Mouse (Mus musculus) CH12.LX (cell line): ENCODE results near the gene Gm5141. TPM values are rescaled to one million over a fixed set of nuclear protein-coding genes. Genes with fewer than 3 reads are reported as not detected.
"Not testable (repeated sequence)": the region's sequence is repeated elsewhere in the genome, so short reads cannot be mapped to it uniquely, and the experiment has no call there.

ENCODE experiments used
- DNase-seq: peaks from one replicate; pipeline ENCODE4 v3.0.0-alpha.2; 2013; ENCODE audit errors: extremely low read depth
- H3K27ac ChIP-seq: 2 replicates; pipeline ENCODE4 v1.5.1; 2012; ENCODE audit warnings: low read depth, mild to moderate bottlenecking, control low read depth, moderate library complexity; ENCODE audit not compliant: insufficient read depth
- H3K27me3 ChIP-seq: replicated peaks from 2 replicates; pipeline ENCODE3; 2012; ENCODE audit warnings: inconsistent platforms
- H3K36me3 ChIP-seq, 2 experiments: replicated peaks in 1 of 2; 2 replicates each; pipeline versions ENCODE3 to v1.6.1; 2012; ENCODE audit warnings: inconsistent platforms in 1 of 2, low read length in 1 of 2, mild to moderate bottlenecking in 1 of 2, mixed read lengths in 1 of 2, moderate library complexity in 1 of 2; ENCODE audit not compliant: control insufficient read depth in 1 of 2, insufficient read depth in 1 of 2
- H3K4me1 ChIP-seq, 2 experiments: 2 replicates each; pipeline ENCODE4 v1.6.1; 2012; ENCODE audit warnings: inconsistent platforms in 1 of 2, moderate library complexity in 1 of 2; ENCODE audit not compliant: insufficient read depth in 2 of 2, control insufficient read depth in 1 of 2
- H3K4me2 ChIP-seq: 2 replicates; pipeline ENCODE4 v1.6.1; 2012; ENCODE audit warnings: low read depth, mild to moderate bottlenecking, control low read depth; ENCODE audit not compliant: poor library complexity, insufficient read depth, severe bottlenecking
- H3K4me3 ChIP-seq, 3 experiments: fragments of 150-350 bp in 1 of 3; sonication (generic) in 1 of 3; replicated peaks in 1 of 3; 2 replicates each; pipeline versions ENCODE3 to v1.5.1; 2011 to 2012; ENCODE audit warnings: low read depth in 2 of 3, low read length in 2 of 3, mild to moderate bottlenecking in 2 of 3, moderate library complexity in 2 of 3, control low read depth in 1 of 3, improper control_type of control experiment in 1 of 3, inconsistent platforms in 1 of 3, mixed read lengths in 1 of 3; ENCODE audit not compliant: poor library complexity in 1 of 3
- H3K79me2 ChIP-seq: replicated peaks from 2 replicates; pipeline ENCODE4 v1.6.1; 2012; ENCODE audit warnings: mild to moderate bottlenecking, moderate library complexity; ENCODE audit not compliant: control insufficient read depth, poor library complexity, insufficient read depth, severe bottlenecking; ENCODE audit errors: extremely low read depth
- H3K9ac ChIP-seq: 2 replicates; pipeline ENCODE4 v1.6.1; 2012; ENCODE audit warnings: low read depth, mild to moderate bottlenecking, control low read depth, moderate library complexity; ENCODE audit not compliant: insufficient read depth
- H3K9me3 ChIP-seq: replicated peaks from 2 replicates; pipeline ENCODE3; 2012; ENCODE audit warnings: low read length, inconsistent platforms, mixed read lengths
- CTCF ChIP-seq, 2 experiments: IDR thresholded peaks in 1 of 2; conservative IDR thresholded peaks in 1 of 2; 2 replicates each; pipeline ENCODE4 v1.5.1; 2011 to 2012; ENCODE audit warnings: low read depth in 2 of 2, low read length in 2 of 2, improper control_type of control experiment in 1 of 2, inconsistent platforms in 1 of 2, mild to moderate bottlenecking in 1 of 2, moderate library complexity in 1 of 2
- RAD21 ChIP-seq: IDR thresholded peaks from 2 replicates; pipeline ENCODE4 v1.6.1; 2011; ENCODE audit warnings: low read depth, mild to moderate bottlenecking, low read length, improper control_type of control experiment, moderate library complexity
- SIN3A ChIP-seq: IDR thresholded peaks from 2 replicates; pipeline ENCODE4 v1.6.1; 2012; ENCODE audit warnings: low read length, improper control_type of control experiment, inconsistent platforms
- SMC3 ChIP-seq: IDR thresholded peaks from 2 replicates; pipeline ENCODE4 v1.6.1; 2011; ENCODE audit warnings: low read depth, low read length, improper control_type of control experiment
- dilution Hi-C: fragments of 300-500 bp; cut with MboI; formaldehyde crosslinking; loops from 2 replicates; pipeline ENCODE4 v1.14.3; 2020; ENCODE audit warnings: low sequenced_read_pairs; ENCODE audit not compliant: extremely low pct_unique_long_range_greater_than_20kb, extremely low pct_ligation_motif_present
- in situ Hi-C: fragments of 300-500 bp; cut with MboI; formaldehyde crosslinking; loops from 3 replicates; pipeline ENCODE4 v1.14.3; 2019; ENCODE audit warnings: low sequenced_read_pairs, low pct_ligation_motif_present, low pct_unique_long_range_greater_than_20kb, mixed read lengths
- polyA plus RNA-seq: library from polyadenylated mRNA; unstranded; fragments of >175 nt; gene quantifications from 2 replicates; pipeline ENCODE4 v1.2.1, GENCODE M21; 2012; ENCODE audit warnings: low read depth; ENCODE audit not compliant: insufficient read length
- total RNA-seq, 2 experiments: library from RNA; depleted of rRNA; stranded (reverse); fragments of 300-350 nt in 1 of 2; fragments of >200 nt in 1 of 2; gene quantifications; 2 replicates each; pipeline ENCODE4 v1.2.3; 2012 to 2014

Gm5141 gene
- total and polyA plus RNA-seq, 3 experiments, result 2.3 to 5.7 (median 2.5) TPM

DNA sequence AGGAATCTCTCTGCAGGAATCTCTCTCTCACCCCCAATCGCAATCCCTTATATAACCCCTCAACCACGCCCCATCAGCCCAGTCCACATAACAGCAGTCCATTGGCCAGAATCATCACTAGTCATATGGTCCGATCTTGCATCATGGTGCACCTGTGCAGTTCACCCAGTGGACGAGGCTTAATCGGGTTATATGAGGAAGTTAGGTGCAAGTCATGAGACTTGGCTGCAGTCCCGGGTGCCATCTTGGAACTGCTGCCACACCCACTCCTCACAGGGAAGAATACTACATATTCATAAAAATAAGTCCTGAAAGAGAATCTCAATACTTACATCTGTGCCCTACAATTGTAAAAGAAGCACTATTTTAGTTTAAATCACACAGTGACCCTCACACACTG, 22.4 kb upstream of the Gm5141 start:
- H3K9me3 ChIP-seq, H3K9ac ChIP-seq, dilution Hi-C loops, H3K4me3 ChIP-seq, H3K27me3 ChIP-seq, H3K79me2 ChIP-seq, H3K27ac ChIP-seq, H3K4me1 ChIP-seq, in situ Hi-C loops, H3K4me2 ChIP-seq, H3K36me3 ChIP-seq: not testable (repeated sequence)
- DNase-seq, result peak; percentile 20

- H3K4me1 ChIP-seq, H3K36me3 ChIP-seq, H3K79me2 ChIP-seq, DNase-seq, H3K9me3 ChIP-seq, H3K27ac ChIP-seq, in situ Hi-C loops, H3K27me3 ChIP-seq, dilution Hi-C loops: not testable (repeated sequence)
- Histone ChIP-seq H3K9ac (peak overlapping the region; percentile 40), H3K4me3 (peak overlapping the region in 2 of 3 experiments; percentile 11 to 56), H3K4me2 (peak overlapping the region; percentile 30)
- TF ChIP-seq SIN3A, result 0 out of 2 replicates have a peak, but pooled peaks have one; percentile 19
Measured at GRCm38 (mm10) chr13:62786135-62786493, 506 bp upstream of the Gm5141 start.

- H3K4me1 ChIP-seq, H3K4me2 ChIP-seq, H3K27ac ChIP-seq, dilution Hi-C loops, H3K36me3 ChIP-seq, H3K9ac ChIP-seq: not testable (repeated sequence)
- peak; percentile 47 for DNase-seq
- in situ Hi-C loops, result loop anchor here (10.0 kb wide), 1 partner anchor 91 kb away; the partner anchor contains the start of gene Fbp2
- TF ChIP-seq CTCF (conservative IDR thresholded peaks at IDR 0.05 in 1 of 2, IDR thresholded peaks at IDR 0.05 in 1 of 2; ENCODE audit: low read depth in 2 of 2, low read length in 2 of 2) (peak; percentile 29 to 70; a peak in 3 of 4 replicates), SMC3 (peak; percentile 57), RAD21 (peak; percentile 65)
- TF ChIP-seq, all 38 proteins: peak for 3; not testable (repeated sequence) for 35
- not testable (repeated sequence) for H3K27me3 ChIP-seq, H3K4me3 ChIP-seq, H3K79me2 ChIP-seq, H3K9me3 ChIP-seq
Measured at GRCm38 (mm10) chr13:62763806-62764205, 21.8 kb downstream of the Gm5141 start.
